Mouse (Mus musculus): Measurements from ENCODE around the gene Krtap9-1. TPM values are rescaled to one million over a fixed set of nuclear protein-coding genes. Genes with fewer than 3 reads are reported as not detected.

Gene Krtap9-1
- total RNA-seq (2023) = not detected

DNA sequence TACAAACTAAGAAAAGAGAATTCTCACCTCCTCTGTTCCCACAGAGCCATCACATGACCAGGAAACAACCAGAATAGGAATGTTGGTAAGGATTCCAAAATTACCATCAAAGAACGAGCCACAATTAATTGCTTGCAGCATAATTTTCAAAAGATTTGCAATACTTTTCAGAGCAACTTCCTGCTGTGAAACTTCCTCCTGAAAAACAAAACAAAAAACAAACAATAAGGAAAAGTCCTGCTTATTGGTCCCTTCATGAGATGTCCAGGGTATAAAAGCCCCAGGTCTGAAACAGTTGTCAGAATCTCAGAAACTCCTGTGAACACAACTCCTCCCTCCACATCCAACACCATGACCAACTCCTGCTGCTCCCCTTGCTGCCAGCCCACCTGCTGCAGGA is at the start of gene Krtap9-1:
Gene Krtap9-1, plus strand, starts transcription at position 301 of the 400 bp plus-strand sequence.

DNA sequence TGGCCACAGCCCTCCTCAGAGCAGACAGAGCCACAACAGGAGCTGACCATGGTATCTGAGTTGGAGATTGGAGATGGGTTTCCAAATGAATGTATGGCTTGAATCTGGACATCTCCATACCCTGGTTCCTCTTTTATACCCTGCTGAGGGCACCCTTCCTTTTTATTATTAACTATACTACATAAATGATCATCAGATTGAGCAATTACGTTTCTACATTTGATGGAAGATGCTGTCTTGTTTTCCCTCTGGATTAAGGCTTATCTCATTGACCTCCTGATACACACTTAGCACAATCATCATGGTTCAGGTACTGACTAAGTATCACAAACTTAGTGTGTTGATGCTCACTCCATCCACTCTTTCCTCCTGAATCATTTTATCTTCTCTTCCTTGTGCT is 35.2 kb upstream of the Krtap9-1 start, which contains the start of gene 2300003K06Rik:
Gene 2300003K06Rik, minus strand, starts transcription at position 101 of the 400 bp plus-strand sequence.

DNA sequence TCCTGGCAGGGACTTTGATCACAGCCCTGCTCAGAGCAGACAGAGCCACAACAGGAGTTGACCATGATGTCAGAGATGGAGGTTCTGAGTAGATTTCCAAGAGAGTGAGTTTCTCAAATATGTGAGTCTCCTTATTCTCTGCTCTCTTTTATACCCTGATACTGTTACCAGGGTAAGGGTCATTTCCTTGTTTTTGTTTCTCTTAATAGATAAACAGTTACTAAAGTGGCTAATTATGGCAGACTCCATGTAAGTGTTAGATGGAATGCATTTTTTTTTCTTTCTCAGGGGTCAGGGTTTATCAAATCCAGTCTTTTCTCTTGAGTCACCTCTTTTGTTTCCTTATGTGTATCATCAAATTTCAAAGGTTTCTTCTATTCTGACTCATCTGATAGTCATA is 21.7 kb upstream of the Krtap9-1 start, which contains the start of gene Krtap4-16:
Gene Krtap4-16, minus strand, starts transcription at position 101 of the 400 bp plus-strand sequence.

DNA sequence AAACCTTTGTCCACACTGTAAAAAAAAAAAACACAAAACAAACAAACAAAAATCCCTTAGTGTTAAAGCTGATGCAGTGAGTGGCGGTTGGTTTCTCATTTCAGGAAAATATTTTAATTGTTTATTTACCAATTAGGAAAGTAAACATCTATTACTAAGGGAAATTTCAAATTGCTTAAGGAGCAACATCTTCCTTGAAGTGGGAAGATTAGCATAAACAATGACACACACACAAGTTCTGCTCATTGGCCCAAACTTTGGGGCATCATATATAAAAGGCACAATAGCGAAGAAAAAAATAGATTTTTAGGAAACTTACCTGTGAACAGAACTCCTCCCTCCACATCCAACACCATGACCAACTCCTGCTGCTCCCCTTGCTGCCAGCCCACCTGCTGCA is 15.6 kb upstream of the Krtap9-1 start, which contains the start of gene Gm11568:
Gene Gm11568, plus strand, starts transcription at position 301 of the 400 bp plus-strand sequence.

DNA sequence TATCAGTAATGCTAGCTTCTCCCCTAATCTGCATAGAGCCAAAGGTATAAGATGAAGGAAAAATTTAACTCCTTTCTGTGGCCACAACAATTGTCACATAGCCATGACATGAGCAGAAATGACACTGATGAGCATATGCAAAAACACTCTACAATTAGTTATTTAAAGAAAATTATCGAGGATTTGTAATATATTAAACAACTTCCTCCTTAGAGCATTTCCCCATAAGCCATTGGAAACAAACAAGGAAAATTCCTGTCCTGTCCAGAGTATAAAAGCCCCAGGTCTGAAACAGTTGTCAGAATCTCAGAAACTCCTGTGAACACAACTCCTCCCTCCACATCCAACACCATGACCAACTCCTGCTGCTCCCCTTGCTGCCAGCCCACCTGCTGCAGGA is 9.0 kb upstream of the Krtap9-1 start, which contains the start of gene Gm11559:
Gene Gm11559, plus strand, starts transcription at position 301 of the 400 bp plus-strand sequence.

DNA sequence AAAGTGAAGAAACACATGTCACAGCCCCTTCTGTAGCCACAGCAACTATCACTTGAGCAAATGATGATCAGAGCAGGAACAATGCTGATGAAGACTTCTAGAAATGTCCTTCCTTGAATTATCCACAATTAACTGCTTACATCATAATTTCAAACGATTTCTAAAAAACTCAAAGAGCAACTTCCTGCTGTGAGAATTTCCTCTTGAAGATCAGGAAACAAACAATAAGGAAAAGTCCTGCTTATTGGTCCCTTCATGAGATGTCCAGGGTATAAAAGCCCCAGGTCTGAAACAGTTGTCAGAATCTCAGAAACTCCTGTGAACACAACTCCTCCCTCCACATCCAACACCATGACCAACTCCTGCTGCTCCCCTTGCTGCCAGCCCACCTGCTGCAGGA is 5.7 kb downstream of the Krtap9-1 start, which contains the start of gene Gm11567:
Gene Gm11567, plus strand, starts transcription at position 301 of the 400 bp plus-strand sequence.

DNA sequence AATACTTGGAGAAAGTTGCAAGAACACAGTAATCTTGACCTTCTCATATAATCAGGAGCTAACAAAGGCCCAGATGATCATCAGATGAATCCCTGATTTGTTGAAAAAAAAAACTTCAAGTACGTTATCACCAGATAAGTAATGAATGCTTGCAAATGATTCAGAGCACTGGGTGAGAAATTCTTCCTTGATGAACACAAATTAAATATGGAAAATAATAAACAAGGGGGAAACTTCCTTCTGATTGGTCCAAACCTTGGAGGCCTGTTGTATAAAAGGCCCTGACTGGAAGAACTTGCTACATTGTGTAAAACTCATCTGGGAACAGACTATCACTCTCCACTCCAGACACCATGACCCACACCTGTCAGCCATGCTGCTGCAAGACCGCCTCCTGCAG is 34.4 kb downstream of the Krtap9-1 start, which contains the start of gene Krtap31-1:
Gene Krtap31-1, plus strand, starts transcription at position 301 of the 400 bp plus-strand sequence.

DNA sequence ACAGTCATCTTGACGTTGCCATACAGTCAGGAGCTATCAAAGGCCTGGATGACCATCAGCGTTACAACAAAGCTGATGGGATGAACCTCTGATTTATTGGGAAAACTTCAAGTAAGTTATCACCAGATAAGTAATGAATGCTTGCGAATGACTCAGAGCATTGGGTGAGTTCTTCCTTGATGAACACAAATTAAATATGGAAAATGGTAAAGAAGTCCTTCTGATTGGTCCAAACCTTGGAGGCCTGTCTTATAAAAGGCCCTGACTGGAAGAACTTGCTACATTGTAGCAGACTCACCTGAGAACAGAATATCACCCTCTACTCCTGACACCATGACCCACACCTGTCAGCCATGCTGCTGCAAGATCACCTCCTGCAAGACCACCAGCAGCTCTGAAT is 41.3 kb downstream of the Krtap9-1 start, which contains the start of gene Gm11565:
Gene Gm11565, plus strand, starts transcription at position 301 of the 400 bp plus-strand sequence.

Other genes starting within 250 kb of the Krtap9-1 start
- gene Krtap4-1, start 245.2 kb upstream of the Krtap9-1 start, total RNA-seq (2023) = not detected
- not detected for gene Krtap4-2, start 238.3 kb upstream of the Krtap9-1 start, total RNA-seq (2023)
- gene Krtap4-7, start 229.3 kb upstream of the Krtap9-1 start, total RNA-seq (2023) = not detected
- not detected for gene Gm11555, start 223.2 kb upstream of the Krtap9-1 start, total RNA-seq (2023)
- not detected for gene Gm11563, start 214.4 kb upstream of the Krtap9-1 start, total RNA-seq (2023)
- gene Krtap4-6, start 207.4 kb upstream of the Krtap9-1 start, total RNA-seq (2023) = not detected
- not detected for gene Gm14190, start 182.6 kb upstream of the Krtap9-1 start, total RNA-seq (2023)
- gene Gm14180, start 139.1 kb upstream of the Krtap9-1 start, total RNA-seq (2023) = not detected
- not detected for gene Gm11595, start 100.5 kb upstream of the Krtap9-1 start, total RNA-seq (2023)
- not detected for gene Krtap4-8, start 92.7 kb upstream of the Krtap9-1 start, total RNA-seq (2023)
- gene Krtap4-9, start 88.2 kb upstream of the Krtap9-1 start, total RNA-seq (2023) = not detected
- not detected for gene Gm11596, start 79.9 kb upstream of the Krtap9-1 start, total RNA-seq (2023)
- not detected for gene Gm11569, start 74.5 kb upstream of the Krtap9-1 start, total RNA-seq (2023)
- gene Gm11554, start 68.9 kb upstream of the Krtap9-1 start, total RNA-seq (2023) = not detected
- not detected for gene Krtap4-13, start 63.5 kb upstream of the Krtap9-1 start, total RNA-seq (2023)
- gene Gm11564, start 57.7 kb upstream of the Krtap9-1 start, total RNA-seq (2023) = not detected
- gene 2300003K06Rik, start 35.3 kb upstream of the Krtap9-1 start, total RNA-seq (2023) = not detected
- gene Krtap4-16, start 21.8 kb upstream of the Krtap9-1 start, total RNA-seq (2023) = not detected
- not detected for gene Gm11568, start 15.5 kb upstream of the Krtap9-1 start, total RNA-seq (2023)
- not detected for gene Gm11559, start 8.9 kb upstream of the Krtap9-1 start, total RNA-seq (2023)
- gene Gm11567, start 5.8 kb downstream of the Krtap9-1 start, total RNA-seq (2023) = not detected
- not detected for gene Krtap31-1, start 34.5 kb downstream of the Krtap9-1 start, total RNA-seq (2023)
- gene Gm11565, start 41.4 kb downstream of the Krtap9-1 start, total RNA-seq (2023) = not detected
- gene Krtap31-2, start 62.9 kb downstream of the Krtap9-1 start, total RNA-seq (2023) = not detected
- gene Krtap9-5, start 75.1 kb downstream of the Krtap9-1 start, total RNA-seq (2023) = not detected
- gene Krtap29-1, start 105.7 kb downstream of the Krtap9-1 start, total RNA-seq (2023) = not detected
- gene Krtap16-1, start 113.2 kb downstream of the Krtap9-1 start, total RNA-seq (2023) = not detected
- not detected for gene Krtap17-1, start 120.6 kb downstream of the Krtap9-1 start, total RNA-seq (2023)
- not detected for gene Krt33a, start 142.8 kb downstream of the Krtap9-1 start, total RNA-seq (2023)
- gene Krt33b, start 156.5 kb downstream of the Krtap9-1 start, total RNA-seq (2023) = not detected
- gene Krt34, start 168.2 kb downstream of the Krtap9-1 start, total RNA-seq (2023) = not detected
- gene Krt31, start 177.2 kb downstream of the Krtap9-1 start, total RNA-seq (2023) = not detected
- not detected for gene Krt32, start 214.8 kb downstream of the Krtap9-1 start, total RNA-seq (2023)
- gene Krt35, start 222.9 kb downstream of the Krtap9-1 start, total RNA-seq (2023) = not detected
- gene Krt36, start 232.2 kb downstream of the Krtap9-1 start, total RNA-seq (2023) = not detected
- gene Krt13, start 248.2 kb downstream of the Krtap9-1 start, total RNA-seq (2023) = not detected